Mouse (Mus musculus) colon, adult 2 months (tissue): ENCODE measurements around the gene Tbc1d2b. TPM values are rescaled to one million over a fixed set of nuclear protein-coding genes. Genes with fewer than 3 reads are reported as not detected.

Experiments
- polyA plus RNA-seq: library from polyadenylated mRNA; depleted of rRNA; stranded (reverse); fragments of >200 nt; gene quantifications from 2 replicates; pipeline ENCODE4 v1.2.3, GENCODE M21; 2012; rRNA removed

The Tbc1d2b gene
- 21.3 and 23.5 TPM in 2 replicates for polyA plus RNA-seq

DNA sequence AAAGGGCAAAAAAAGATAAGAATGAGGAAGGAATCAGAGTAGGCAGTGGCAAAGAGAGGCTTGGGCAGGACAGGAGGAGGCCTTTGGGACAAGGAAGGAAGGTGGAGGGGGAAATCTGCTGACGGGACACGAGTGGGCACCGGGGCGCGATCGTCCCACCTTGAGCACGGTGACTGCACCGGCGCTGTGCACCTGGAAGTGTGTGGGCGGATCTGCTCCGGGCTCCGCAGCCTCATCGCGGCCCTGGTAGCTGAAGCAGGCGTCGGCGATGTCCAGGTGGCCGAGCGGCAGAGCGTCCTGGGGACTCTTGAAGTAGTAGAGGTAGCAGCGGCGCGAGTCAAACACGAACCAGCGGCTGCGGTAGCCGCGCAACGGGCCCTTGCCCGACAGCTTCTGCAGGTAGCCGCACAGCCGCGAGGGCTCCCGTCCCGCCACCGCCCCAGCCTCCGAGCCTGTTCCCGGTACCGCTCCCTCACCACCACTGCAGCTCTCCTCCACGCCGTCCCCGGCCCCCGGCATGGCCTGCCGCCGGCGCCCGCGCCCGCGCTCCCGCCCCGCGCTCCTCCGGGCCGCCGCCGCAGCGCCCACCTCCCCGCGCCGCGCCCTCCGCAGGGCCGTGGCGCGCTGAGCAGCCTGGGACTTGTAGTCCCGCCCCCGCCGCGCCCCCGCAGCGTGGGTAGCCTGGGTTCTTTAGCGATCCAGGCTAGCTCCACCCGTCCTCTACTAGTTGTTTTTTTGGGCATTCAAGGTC is at the start of gene Tbc1d2b:
TSS of gene Tbc1d2b (minus strand) at position 612 of the 751 bp plus-strand sequence.

DNA sequence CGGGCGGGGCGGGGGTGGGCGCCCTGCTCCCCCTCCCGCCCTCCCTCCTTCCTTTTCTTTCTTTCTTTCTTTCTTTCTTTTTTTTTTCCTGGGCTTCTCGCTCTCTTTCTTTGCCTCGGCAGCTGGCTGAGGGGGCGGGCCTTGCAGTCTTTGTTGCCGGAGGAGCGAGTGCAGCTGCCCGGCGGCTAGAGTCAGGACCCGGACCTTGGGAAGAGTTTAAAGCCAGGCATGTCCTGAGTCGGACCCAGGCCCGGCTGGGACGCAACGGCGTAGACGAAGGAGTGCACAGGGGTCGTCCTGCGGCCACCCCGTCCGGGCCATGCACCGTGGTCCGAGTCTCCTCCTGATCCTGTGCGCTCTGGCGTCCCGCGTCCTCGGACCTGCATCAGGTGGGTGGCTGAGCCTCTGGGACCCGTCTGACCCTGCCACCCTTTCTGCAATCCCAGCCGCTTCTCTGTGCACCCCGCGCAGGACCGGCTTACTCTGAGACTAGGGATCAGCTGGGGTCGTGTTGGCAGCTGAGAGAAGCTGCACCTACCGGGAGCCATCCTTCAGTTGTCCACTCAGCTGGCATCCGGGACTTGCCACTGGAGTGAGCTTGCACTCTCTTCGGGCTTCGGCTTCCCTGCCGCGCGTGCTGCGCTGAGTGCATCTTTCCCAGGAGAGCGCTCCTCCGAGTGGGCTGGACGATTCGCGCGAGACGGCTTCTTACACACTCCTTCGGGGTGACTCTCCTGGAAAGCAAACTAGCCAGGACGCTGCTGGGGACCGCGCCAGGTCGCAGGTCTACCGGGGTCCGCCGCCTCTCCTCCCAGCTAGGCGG is 107.5 kb downstream of the Tbc1d2b start, which contains the start of gene Adamts7:
TSS of gene Adamts7 (plus strand) at position 144 of the 823 bp plus-strand sequence.

Other genes starting within 250 kb of the Tbc1d2b start
- gene Ctsh, start 216.7 kb downstream of the Tbc1d2b start, polyA plus RNA-seq = 49.8 and 58.2 TPM in 2 replicates
- gene Morf4l1, start 156.0 kb downstream of the Tbc1d2b start, polyA plus RNA-seq = 33.7 and 49.2 TPM in 2 replicates
- 9.5 and 10.3 TPM in 2 replicates for gene Adamts7, start 107.7 kb downstream of the Tbc1d2b start, polyA plus RNA-seq